Mouse (Mus musculus): ENCODE results near the gene Adamtsl5. TPM values are rescaled to one million over a fixed set of nuclear protein-coding genes. Genes with fewer than 3 reads are reported as not detected.
A peak's percentile ranks its signal among the peaks of the same experiment; 100 is the strongest.

Gene Adamtsl5
- total RNA-seq, 2 experiments from 2014 or later: 43.8 to 44.5 TPM

- intact Hi-C loops (cut with DNase I): loop anchor here (2.0 to 10.0 kb wide), 4 partner anchors 69 to 179 kb away; partner anchors contain the start of gene Apc2
- peak; percentile 92 to 97 for DNase-seq
Measured at GRCm38 (mm10) chr10:80376160-80376559, 27.9 kb upstream of the Adamtsl5 start.

- DNase-seq: peak; percentile 68 to 85
- intact Hi-C loops (cut with DNase I): loop anchor here (1.0 to 10.0 kb wide), 3 partner anchors 24 to 181 kb away; no protein-coding TSS in a partner anchor
Measured at GRCm38 (mm10) chr10:80374063-80374462, 25.9 kb upstream of the Adamtsl5 start.

- intact Hi-C loops (cut with DNase I): loop anchor here (10.0 kb wide), 1 partner anchor 182 kb away; no protein-coding TSS in a partner anchor
- DNase-seq: no peak
Measured at GRCm38 (mm10) chr10:80372706-80373105, 24.5 kb upstream of the Adamtsl5 start.

GRCm38 (mm10) chr10:80371983-80372382, 23.8 kb upstream of the Adamtsl5 start:
- DNase-seq: no peak
- intact Hi-C loops (cut with DNase I): loop anchor here (10.0 kb wide), 1 partner anchor 183 kb away; no protein-coding TSS in a partner anchor

GRCm38 (mm10) chr10:80371411-80371966, 23.3 kb upstream of the Adamtsl5 start:
- intact Hi-C loops (cut with DNase I): loop anchor here (10.0 kb wide), 1 partner anchor 183 kb away; no protein-coding TSS in a partner anchor
- DNase-seq: peak in 1 of 2 experiments; percentile 35

- no peak for DNase-seq
- intact Hi-C loops (cut with DNase I): loop anchor here (10.0 kb wide), 1 partner anchor 185 kb away; no protein-coding TSS in a partner anchor
Measured at GRCm38 (mm10) chr10:80369995-80370747, 22.0 kb upstream of the Adamtsl5 start.

- DNase-seq: no peak
- intact Hi-C loops (cut with DNase I): no loop called here
Measured at GRCm38 (mm10) chr10:80368392-80368791, 20.2 kb upstream of the Adamtsl5 start.

GRCm38 (mm10) chr10:80367954-80368353, 19.7 kb upstream of the Adamtsl5 start:
- intact Hi-C loops (cut with DNase I): no loop called here
- DNase-seq: no peak

GRCm38 (mm10) chr10:80365736-80366135, 17.5 kb upstream of the Adamtsl5 start:
- intact Hi-C loops (cut with DNase I): no loop called here
- DNase-seq: no peak

GRCm38 (mm10) chr10:80363734-80364133, 15.5 kb upstream of the Adamtsl5 start:
- intact Hi-C loops (cut with DNase I): no loop called here
- DNase-seq: no peak

GRCm38 (mm10) chr10:80357994-80358639, 9.9 kb upstream of the Adamtsl5 start:
- peak in 1 of 2 experiments; percentile 49 for DNase-seq
- intact Hi-C loops (cut with DNase I): no loop called here

- intact Hi-C loops (cut with DNase I): no loop called here
- DNase-seq: no peak
Measured at GRCm38 (mm10) chr10:80357336-80357735, 9.1 kb upstream of the Adamtsl5 start.

- no peak for DNase-seq
- intact Hi-C loops (cut with DNase I): no loop called here
Measured at GRCm38 (mm10) chr10:80356737-80357136, 8.5 kb upstream of the Adamtsl5 start.

- intact Hi-C loops (cut with DNase I): no loop called here
- DNase-seq: no peak
Measured at GRCm38 (mm10) chr10:80356001-80356682, 7.9 kb upstream of the Adamtsl5 start, which contains the start of gene Plk5. Gene Plk5, plus strand, starts transcription at chr10:80356459.

- intact Hi-C loops (cut with DNase I): no loop called here
- no peak for DNase-seq
Measured at GRCm38 (mm10) chr10:80355431-80355830, 7.2 kb upstream of the Adamtsl5 start.

GRCm38 (mm10) chr10:80352727-80353126, 4.5 kb upstream of the Adamtsl5 start:
- no peak for DNase-seq
- intact Hi-C loops (cut with DNase I): no loop called here

GRCm38 (mm10) chr10:80351896-80352295, 3.7 kb upstream of the Adamtsl5 start:
- no peak for DNase-seq
- intact Hi-C loops (cut with DNase I): no loop called here

- intact Hi-C loops (cut with DNase I): loop anchor here (1.0 kb wide), 1 partner anchor 24 kb away; no protein-coding TSS in a partner anchor
- peak; percentile 88 to 95 for DNase-seq
Measured at GRCm38 (mm10) chr10:80350292-80350691, 2.1 kb upstream of the Adamtsl5 start.

- intact Hi-C loops (cut with DNase I): loop anchor here (1.0 kb wide), 1 partner anchor 54 kb away; the partner anchor contains the start of gene Apc2
- peak in 1 of 2 experiments; percentile 55 for DNase-seq
Measured at GRCm38 (mm10) chr10:80348981-80349380, 769 bp upstream of the Adamtsl5 start.

- intact Hi-C loops (cut with DNase I): no loop called here
- peak; percentile 47 to 50 for DNase-seq
Measured at GRCm38 (mm10) chr10:80347514-80347967, 671 bp downstream of the Adamtsl5 start.

Data from heart, postnatal 14 days (tissue).